Mouse (Mus musculus) limb, embryonic 10.5 days (tissue): Measurements from ENCODE around the gene Gm49368. TPM values are rescaled to one million over a fixed set of nuclear protein-coding genes. Genes with fewer than 3 reads are reported as not detected.
"Not testable (repeated sequence)": the region's sequence is repeated elsewhere in the genome, so short reads cannot be mapped to it uniquely, and the experiment has no call there.

Source experiments
- DNase-seq: peaks from one replicate; pipeline ENCODE4 v3.0.0-alpha.2; 2017; ENCODE audit warnings: low spot score
- H3K27ac ChIP-seq: fragments of 300-500 bp; sonication (generic); 2 replicates; pipeline ENCODE4 v1.5.1; 2016; ENCODE audit warnings: mild to moderate bottlenecking
- H3K27me3 ChIP-seq: fragments of 300-500 bp; sonication (generic); 2 replicates; pipeline ENCODE4 v1.6.1; 2016; ENCODE audit warnings: low read depth, mild to moderate bottlenecking; ENCODE audit not compliant: poor library complexity, severe bottlenecking
- H3K36me3 ChIP-seq: fragments of 300-500 bp; sonication (generic); 2 replicates; pipeline ENCODE4 v1.6.1; 2016; ENCODE audit warnings: mild to moderate bottlenecking, moderate library complexity
- H3K4me1 ChIP-seq: fragments of 300-500 bp; sonication (generic); 2 replicates; pipeline ENCODE4 v1.6.1; 2016
- H3K4me3 ChIP-seq: fragments of 300-500 bp; sonication (generic); 2 replicates; pipeline ENCODE4 v1.5.1; 2016; ENCODE audit warnings: mild to moderate bottlenecking, moderate library complexity
- H3K9me3 ChIP-seq: fragments of 300-500 bp; sonication (generic); replicated peaks from 2 replicates; pipeline ENCODE4 v1.6.1; 2016; ENCODE audit warnings: mild to moderate bottlenecking
- WGBS: fragments of 180-500 bp; shearing (Covaris S2); methylation state at CpG from one replicate; pipeline ENCODE4 v1.1.7; 2016; 5-methylcytosine and 5-hydroxymethylcytosine counted together
- polyA plus RNA-seq: library from polyadenylated mRNA; unstranded; fragments of >200 nt; fragmentation: Nextera tagmentation; extraction: Ambion mirVana; gene quantifications from 2 replicates; pipeline ENCODE4 v1.2.1, GENCODE M21; 2016

Gene Gm49368
- polyA plus RNA-seq, 1 experiment from 2014 or later, result not detected

GRCm38 (mm10) chr7:128115211-128115958 lies 52.9 kb downstream of the Gm49368 start:
- Histone ChIP-seq H3K27ac (no peak overlapping the region), H3K36me3 (no peaks in the 10 kb centered on the region), H3K9me3 (no peaks in the 10 kb centered on the region), H3K4me1 (no peaks in the 10 kb centered on the region), H3K4me3 (no peak overlapping the region), H3K27me3 (no peaks in the 10 kb centered on the region)
- no peak for DNase-seq
- 83% methylated on average over 5 of the region's 5 CpGs for WGBS

GRCm38 (mm10) chr7:128116396-128116795 lies 53.9 kb downstream of the Gm49368 start:
- DNase-seq, result no peak
- Histone ChIP-seq H3K27me3 (no peaks in the 10 kb centered on the region), H3K36me3 (no peaks in the 10 kb centered on the region), H3K4me3 (no peak overlapping the region), H3K9me3 (no peaks in the 10 kb centered on the region), H3K27ac (no peak overlapping the region), H3K4me1 (no peaks in the 10 kb centered on the region)
- 95% methylated on average over 5 of the region's 5 CpGs for WGBS

- WGBS, result 85% methylated on average over 6 of the region's 6 CpGs
- Histone ChIP-seq H3K36me3 (no peaks in the 10 kb centered on the region), H3K4me3 (no peak overlapping the region), H3K9me3 (no peaks in the 10 kb centered on the region), H3K4me1 (no peaks in the 10 kb centered on the region), H3K27me3 (no peaks in the 10 kb centered on the region), H3K27ac (no peak overlapping the region)
- DNase-seq, result no peak
Observed at GRCm38 (mm10) chr7:128119726-128120490, 57.4 kb downstream of the Gm49368 start.

DNA sequence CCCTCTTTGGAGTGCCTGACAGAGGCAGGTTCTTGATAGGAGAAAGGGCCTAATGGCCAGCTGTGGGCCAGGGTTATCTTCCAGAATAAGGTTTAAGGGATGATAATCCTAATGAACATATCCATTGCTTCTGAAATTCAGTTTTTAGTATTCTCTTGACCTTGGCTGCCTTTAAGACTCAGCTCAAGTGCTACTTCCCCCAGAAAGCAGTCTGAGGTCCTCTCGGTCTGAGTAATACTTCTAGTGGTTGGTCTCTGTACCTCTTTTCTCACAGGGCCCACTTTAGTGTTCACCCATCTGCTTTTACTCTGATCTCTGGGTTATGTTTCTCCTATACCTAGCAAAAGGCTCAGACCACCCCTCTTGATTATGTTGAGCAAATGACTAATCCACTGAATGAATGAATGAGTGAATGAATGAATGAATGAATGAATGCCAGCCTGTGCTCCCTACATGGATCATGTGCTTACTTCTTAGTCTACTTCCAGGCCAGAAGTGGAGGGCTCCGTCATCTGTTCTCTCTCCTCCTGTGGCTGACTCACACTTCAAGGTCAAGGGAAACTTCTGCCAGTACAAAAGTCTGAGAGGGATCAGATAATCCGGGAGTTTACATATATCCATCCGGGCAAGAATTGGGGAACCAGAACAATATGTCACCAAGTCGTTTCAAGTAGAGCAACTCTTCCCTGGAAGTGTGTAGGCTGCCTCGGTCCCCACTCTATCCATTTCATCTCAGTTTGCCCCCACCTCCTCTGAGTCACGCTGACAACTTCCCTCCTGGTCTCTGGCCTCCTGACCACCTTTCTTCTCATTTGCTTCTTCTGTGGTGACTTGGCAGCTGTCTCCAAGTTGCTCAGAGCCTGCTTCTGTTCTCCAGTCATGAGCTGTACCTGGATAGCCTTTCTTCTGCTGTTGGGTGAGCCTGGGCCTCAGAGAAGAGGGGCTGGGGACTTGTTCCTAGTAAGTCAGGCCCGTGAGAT lies 66.5 kb downstream of the Gm49368 start, which contains the start of gene Itgax:
Itgax (plus strand) TSS at position 807 of the 980 bp plus-strand sequence.
- Histone ChIP-seq H3K36me3 (no peaks in the 10 kb centered on the region), H3K4me3 (no peak within 1 kb of the TSS), H3K4me1 (no peaks in the 10 kb centered on the region), H3K27ac (no peak within 1 kb of the TSS), H3K27me3 (no peaks in the 10 kb centered on the region), H3K9me3 (no peaks in the 10 kb centered on the region)
- 87% methylated on average over 8 of the region's 8 CpGs for WGBS
- DNase-seq, result no peak

DNA sequence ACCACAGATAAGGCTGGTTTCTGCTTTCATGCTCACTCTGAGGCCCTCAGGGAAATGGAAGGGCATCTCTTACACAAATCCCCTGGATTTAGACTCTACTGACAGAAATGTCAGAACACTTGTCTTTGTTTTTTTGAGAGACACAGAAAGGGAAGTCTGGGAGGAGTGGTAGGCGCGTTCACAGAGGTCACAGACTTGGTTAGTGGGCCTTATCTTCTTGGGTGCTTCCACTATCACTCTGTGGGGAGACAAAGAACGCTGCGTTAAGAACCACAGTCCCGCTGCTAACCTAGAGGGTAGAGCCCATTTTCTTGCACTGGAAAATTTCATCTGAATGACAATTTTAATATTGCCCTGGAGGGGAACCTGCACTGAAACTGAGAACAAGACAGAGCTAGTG lies 69.7 kb downstream of the Gm49368 start:
- DNase-seq, result no peak
- Histone ChIP-seq H3K4me3 (no peak overlapping the region), H3K27me3 (no peaks in the 10 kb centered on the region), H3K9me3 (no peaks in the 10 kb centered on the region), H3K36me3 (no peaks in the 10 kb centered on the region), H3K4me1 (no peaks in the 10 kb centered on the region), H3K27ac (no peak overlapping the region)
- 94% methylated on average over 5 of the region's 5 CpGs for WGBS

- Histone ChIP-seq H3K36me3 (no peaks in the 10 kb centered on the region), H3K4me1 (no peaks in the 10 kb centered on the region), H3K27me3 (no peaks in the 10 kb centered on the region), H3K9me3 (no peaks in the 10 kb centered on the region), H3K27ac (no peak overlapping the region), H3K4me3 (no peak overlapping the region)
- DNase-seq, result no peak
- WGBS, result 90% methylated on average over 2 of the region's 2 CpGs
Observed at GRCm38 (mm10) chr7:128133596-128133995, 71.1 kb downstream of the Gm49368 start.

DNA sequence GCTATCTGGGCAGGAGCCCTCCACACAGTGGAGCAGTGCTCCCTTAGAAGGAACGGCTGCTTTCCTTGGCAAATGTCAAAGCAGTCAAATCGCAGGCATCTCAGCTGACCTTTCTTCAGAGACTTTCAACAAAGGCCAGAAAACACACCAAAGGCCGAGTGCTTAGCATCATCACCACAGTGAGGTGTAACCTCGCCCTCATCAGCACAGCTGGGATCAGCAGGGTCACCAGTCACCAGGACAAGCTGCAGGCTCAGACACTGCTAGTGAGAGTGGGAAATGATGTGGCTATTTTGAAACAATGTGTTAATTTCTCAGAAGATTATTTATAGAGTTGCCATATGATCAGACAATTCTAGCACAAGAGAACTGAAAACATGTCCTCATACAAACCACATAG lies 74.4 kb downstream of the Gm49368 start:
- DNase-seq, result no peak
- Histone ChIP-seq H3K27me3 (no peaks in the 10 kb centered on the region), H3K9me3 (no peaks in the 10 kb centered on the region), H3K4me1 (no peaks in the 10 kb centered on the region), H3K27ac (no peak overlapping the region), H3K36me3 (no peaks in the 10 kb centered on the region), H3K4me3 (no peak overlapping the region)
- WGBS, result 41% methylated on average over 4 of the region's 4 CpGs

DNA sequence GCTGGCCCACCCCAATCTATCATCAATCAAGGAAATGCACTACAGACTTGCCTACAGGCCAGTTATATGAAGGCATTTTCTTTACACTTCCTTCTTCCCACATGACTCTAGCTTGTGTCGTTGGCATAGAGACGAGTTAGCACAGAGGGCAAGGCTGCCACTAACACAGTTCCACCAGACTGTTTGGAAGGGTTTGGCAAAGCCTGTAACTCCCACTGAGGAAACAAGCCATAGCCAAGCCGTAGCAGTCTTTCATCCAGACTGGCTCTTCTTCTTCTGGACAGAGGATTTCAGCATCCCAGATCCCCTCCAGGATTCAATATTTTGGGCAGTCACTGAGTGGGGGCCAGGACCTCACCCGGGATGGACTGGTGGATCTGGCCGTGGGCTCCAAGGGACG lies 77.1 kb downstream of the Gm49368 start:
- Histone ChIP-seq H3K4me3 (no peak overlapping the region), H3K27me3 (no peaks in the 10 kb centered on the region), H3K4me1 (no peaks in the 10 kb centered on the region), H3K9me3 (no peaks in the 10 kb centered on the region), H3K36me3 (no peaks in the 10 kb centered on the region), H3K27ac (no peak overlapping the region)
- 91% methylated on average over 6 of the region's 6 CpGs for WGBS
- no peak for DNase-seq

- Histone ChIP-seq H3K4me1 (no peaks in the 10 kb centered on the region), H3K4me3 (no peak overlapping the region), H3K27ac (no peak overlapping the region), H3K36me3 (no peaks in the 10 kb centered on the region), H3K27me3 (no peaks in the 10 kb centered on the region), H3K9me3 (no peaks in the 10 kb centered on the region)
- WGBS, result 81% methylated on average over 8 of the region's 8 CpGs
- no peak for DNase-seq
Observed at GRCm38 (mm10) chr7:128150970-128151369, 88.5 kb downstream of the Gm49368 start.

- 94% methylated on average over 21 of the region's 21 CpGs for WGBS
- DNase-seq, result no peak
- Histone ChIP-seq H3K9me3 (no peaks in the 10 kb centered on the region), H3K27me3 (no peaks in the 10 kb centered on the region), H3K36me3 (no peaks in the 10 kb centered on the region), H3K4me3 (no peak within 1 kb of the TSS), H3K27ac (no peak within 1 kb of the TSS), H3K4me1 (no peaks in the 10 kb centered on the region)
Observed at GRCm38 (mm10) chr7:128154076-128154475, 91.6 kb downstream of the Gm49368 start, which contains the start of gene Itgad. Gene Itgad, plus strand, starts transcription at chr7:128154376.

- no peak overlapping the region for H3K27ac ChIP-seq
- DNase-seq, result no peak
- no peaks in the 10 kb centered on the region for H3K4me1 ChIP-seq
- no peaks in the 10 kb centered on the region for H3K9me3 ChIP-seq
- no peaks in the 10 kb centered on the region for H3K36me3 ChIP-seq
- 81% methylated on average over 10 of the region's 10 CpGs for WGBS
- H3K4me3 ChIP-seq, result no peak overlapping the region
- H3K27me3 ChIP-seq, result no peaks in the 10 kb centered on the region
Observed at GRCm38 (mm10) chr7:128154924-128155323, 92.4 kb downstream of the Gm49368 start.

DNA sequence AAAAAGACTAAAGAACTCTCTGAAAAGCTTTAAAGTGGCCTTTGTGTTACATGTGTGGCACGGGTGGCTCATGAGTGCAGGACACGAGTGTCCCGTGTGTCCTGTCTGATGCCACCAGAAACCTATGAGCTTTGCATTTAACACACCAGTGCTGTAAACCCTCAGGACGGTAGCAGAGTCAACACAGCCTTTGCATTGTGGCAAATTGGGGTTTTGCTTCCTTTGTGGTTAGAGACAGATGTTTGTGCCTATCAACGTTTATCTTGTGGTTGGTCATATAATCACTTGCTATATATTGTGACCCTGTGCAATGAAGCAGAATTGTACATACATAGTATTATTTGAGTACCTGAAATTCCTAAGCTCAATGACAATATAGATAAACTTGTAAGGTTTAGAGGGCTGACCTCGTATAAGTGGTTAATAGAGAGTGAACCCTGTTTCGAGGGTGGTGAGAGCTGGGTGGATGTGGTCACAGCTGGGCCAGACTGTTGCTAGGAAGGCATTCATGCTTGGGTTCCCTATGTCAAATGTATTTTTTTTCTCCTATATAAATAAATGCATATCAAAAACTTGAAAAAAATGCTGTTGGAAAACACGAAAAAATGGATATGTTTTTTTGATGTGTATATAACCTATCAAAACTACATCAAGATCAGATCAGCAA lies 96.3 kb downstream of the Gm49368 start:
- H3K4me1 ChIP-seq, H3K36me3 ChIP-seq, DNase-seq, H3K27ac ChIP-seq, H3K9me3 ChIP-seq, H3K27me3 ChIP-seq, H3K4me3 ChIP-seq: not testable (repeated sequence)
- 82% methylated on average over 8 of the region's 8 CpGs for WGBS
